Mouse (Mus musculus) spleen, adult 2 months (tissue): ENCODE data around the gene Slc36a2.

ENCODE experiments used
- CTCF ChIP-seq: fragments of 200-500 bp; IDR thresholded peaks from 2 replicates; pipeline ENCODE4 v1.5.1; 2011; ENCODE audit warnings: mild to moderate bottlenecking, inconsistent platforms; ENCODE audit not compliant: insufficient read depth, insufficient read length, insufficient replicate concordance; ENCODE audit errors: extremely low read depth
- POLR2A ChIP-seq: fragments of 200-500 bp; IDR thresholded peaks from 2 replicates; pipeline ENCODE4 v1.6.1; 2011; ENCODE audit warnings: low read depth, low read length, inconsistent platforms

GRCm38 (mm10) chr11:55214978-55215377 is 30.1 kb upstream of the Slc36a2 start:
- TF ChIP-seq CTCF (no peak), POLR2A (no peak)
